Mouse (Mus musculus): ENCODE results near the gene Ankrd34c. TPM values are rescaled to one million over a fixed set of nuclear protein-coding genes. Genes with fewer than 3 reads are reported as not detected.

Ankrd34c gene
- polyA plus RNA-seq (2011; ENCODE audit: insufficient read length, low read depth, missing spikeins) = not detected in 2 replicates

DNA sequence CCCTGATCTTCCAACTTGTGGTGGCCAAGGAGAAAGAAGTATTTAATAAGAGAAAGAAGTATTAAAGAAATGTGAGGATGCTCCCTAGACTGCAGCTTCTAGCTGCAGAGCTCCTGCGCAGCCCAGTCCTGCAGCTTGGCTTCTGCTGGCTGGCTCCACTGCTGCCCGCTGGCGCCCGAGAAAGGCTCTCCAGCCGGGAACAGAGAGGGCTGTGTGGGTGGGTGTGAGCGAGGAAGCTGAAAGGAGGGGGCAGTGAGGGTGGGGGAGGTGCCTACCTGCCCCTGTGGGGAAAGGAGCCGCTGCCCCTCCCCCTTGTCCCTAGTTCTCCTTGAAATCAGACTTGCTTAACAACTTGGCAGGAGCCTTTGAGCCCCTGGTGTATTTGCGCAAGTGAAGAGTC is at the start of gene Ankrd34c:
Ankrd34c (minus strand) TSS at position 181 of the 400 bp plus-strand sequence.
- Histone ChIP-seq H3K4me3 (ENCODE audit: insufficient read depth, low read length) (no peak within 1 kb of the TSS), H3K27ac (ENCODE audit: insufficient read depth, low read length) (no peak within 1 kb of the TSS), H3K4me1 (ENCODE audit: control insufficient read depth, insufficient read depth, low read length) (no peaks in the 10 kb centered on the region)
- TF ChIP-seq POLR2A (IDR thresholded peaks at IDR 0.05; ENCODE audit: low read depth, low read length) (no peak), CTCF (IDR thresholded peaks at IDR 0.05; ENCODE audit: borderline replicate concordance, insufficient read depth, low read length) (no peak)

DNA sequence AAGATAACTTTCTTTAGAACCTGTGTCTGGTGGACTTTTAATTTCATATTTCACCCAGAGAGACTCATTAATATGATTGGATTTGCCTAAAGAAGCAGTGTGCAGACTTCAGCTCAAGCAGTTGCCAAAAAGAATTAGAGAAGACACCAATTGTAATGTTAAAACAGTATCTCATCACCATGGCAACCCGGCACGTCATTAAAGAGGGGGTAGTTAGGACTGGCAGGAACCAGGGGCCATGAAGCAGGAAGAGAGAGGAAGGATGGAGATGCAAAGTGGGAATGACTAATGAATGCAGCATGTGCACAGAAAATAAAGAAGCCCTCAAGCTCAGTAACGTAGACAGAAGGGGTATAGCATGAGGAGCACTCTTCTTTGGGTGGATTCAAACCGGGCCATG is 49.3 kb upstream of the Ankrd34c start:
- H3K4me1 ChIP-seq (ENCODE audit: control insufficient read depth, insufficient read depth, low read length) = no peaks in the 10 kb centered on the region
- H3K27ac ChIP-seq (ENCODE audit: insufficient read depth, low read length) = no peak overlapping the region
- H3K4me3 ChIP-seq (ENCODE audit: insufficient read depth, low read length) = no peak overlapping the region
- TF ChIP-seq POLR2A (IDR thresholded peaks at IDR 0.05; ENCODE audit: low read depth, low read length) = no peak
- TF ChIP-seq CTCF (IDR thresholded peaks at IDR 0.05; ENCODE audit: borderline replicate concordance, insufficient read depth, low read length) = no peak

DNA sequence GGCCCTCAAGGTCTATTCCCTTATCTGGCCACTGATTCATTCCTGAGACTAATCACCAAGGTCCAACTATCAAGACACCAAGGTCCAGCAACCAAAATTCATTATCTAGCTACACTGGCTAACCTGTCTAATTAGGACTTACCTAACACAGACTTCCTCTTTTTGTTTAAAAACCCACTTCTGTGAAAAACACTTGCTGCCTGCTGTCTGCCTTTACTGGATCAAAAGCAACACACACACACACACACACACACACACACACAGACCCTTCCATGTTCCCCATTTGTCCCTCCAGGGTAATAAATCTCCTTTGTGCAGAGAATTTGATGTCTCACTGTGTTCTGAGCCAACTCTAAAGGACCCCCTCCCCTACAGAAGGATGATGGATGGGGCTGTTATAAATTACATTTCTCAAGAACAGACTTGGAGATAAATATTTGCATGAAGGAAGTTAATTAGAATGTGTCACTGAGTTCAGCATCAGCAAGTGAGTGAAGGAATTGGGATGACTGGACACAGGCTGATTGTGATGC is 43.2 kb upstream of the Ankrd34c start:
- TF ChIP-seq CTCF (IDR thresholded peaks at IDR 0.05; ENCODE audit: borderline replicate concordance, insufficient read depth, low read length) (no peak), POLR2A (IDR thresholded peaks at IDR 0.05; ENCODE audit: low read depth, low read length) (no peak)
- H3K4me1 ChIP-seq (ENCODE audit: control insufficient read depth, insufficient read depth, low read length) = no peaks in the 10 kb centered on the region
- H3K4me3 ChIP-seq (ENCODE audit: insufficient read depth, low read length) = no peak overlapping the region
- H3K27ac ChIP-seq (ENCODE audit: insufficient read depth, low read length) = no peak overlapping the region

DNA sequence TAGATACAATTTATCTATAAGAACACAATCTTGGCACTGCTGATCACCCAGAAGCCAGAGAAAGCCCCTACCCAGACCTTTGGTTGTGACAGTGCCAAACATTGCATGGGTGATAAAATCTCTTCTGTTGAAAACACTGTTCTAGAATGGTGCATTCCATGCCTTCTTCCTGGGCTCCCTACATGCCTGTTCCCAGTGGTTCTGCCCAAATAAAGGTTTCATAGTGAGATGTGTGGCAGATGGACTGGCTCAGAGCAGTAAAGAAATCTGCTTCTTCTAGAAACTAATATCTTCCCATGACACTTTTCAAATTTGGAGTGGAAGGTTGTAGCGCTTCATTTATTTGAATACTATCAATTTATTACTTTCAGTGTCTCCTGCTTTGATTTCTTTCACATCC is 41.0 kb upstream of the Ankrd34c start:
- TF ChIP-seq POLR2A (IDR thresholded peaks at IDR 0.05; ENCODE audit: low read depth, low read length) (no peak), CTCF (IDR thresholded peaks at IDR 0.05; ENCODE audit: borderline replicate concordance, insufficient read depth, low read length) (no peak)
- Histone ChIP-seq H3K4me1 (ENCODE audit: control insufficient read depth, insufficient read depth, low read length) (no peaks in the 10 kb centered on the region), H3K4me3 (ENCODE audit: insufficient read depth, low read length) (no peak overlapping the region), H3K27ac (ENCODE audit: insufficient read depth, low read length) (no peak overlapping the region)

DNA sequence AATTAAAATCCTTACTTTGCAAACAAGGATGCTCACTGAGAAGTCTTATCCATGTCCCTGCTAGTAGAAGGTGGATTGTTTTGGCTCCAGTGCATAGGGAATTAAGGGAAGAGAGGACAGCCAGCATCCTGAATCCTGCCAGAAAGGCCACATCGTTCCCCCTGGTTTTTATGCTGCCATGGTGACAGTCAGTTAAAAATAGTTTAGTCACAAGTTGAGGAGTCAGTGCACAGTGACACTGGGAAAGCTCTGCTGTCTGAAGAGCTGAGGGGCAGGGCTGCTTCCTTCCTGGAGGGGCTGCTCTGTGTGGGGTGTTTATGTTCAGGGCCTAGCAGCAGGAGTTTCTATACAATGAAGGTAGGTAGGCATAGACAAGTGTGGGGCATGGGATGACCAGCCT is 32.9 kb upstream of the Ankrd34c start:
- no peaks in the 10 kb centered on the region for H3K4me1 ChIP-seq (ENCODE audit: control insufficient read depth, insufficient read depth, low read length)
- TF ChIP-seq POLR2A (IDR thresholded peaks at IDR 0.05; ENCODE audit: low read depth, low read length) (no peak), CTCF (IDR thresholded peaks at IDR 0.05; ENCODE audit: borderline replicate concordance, insufficient read depth, low read length) (no peak)

GRCm38 (mm10) chr9:89762017-89762416 is 23.7 kb upstream of the Ankrd34c start:
- Histone ChIP-seq H3K27ac (ENCODE audit: insufficient read depth, low read length) (no peak overlapping the region), H3K4me3 (ENCODE audit: insufficient read depth, low read length) (no peak overlapping the region), H3K4me1 (ENCODE audit: control insufficient read depth, insufficient read depth, low read length) (no peaks in the 10 kb centered on the region)
- TF ChIP-seq POLR2A (IDR thresholded peaks at IDR 0.05; ENCODE audit: low read depth, low read length) (no peak), CTCF (IDR thresholded peaks at IDR 0.05; ENCODE audit: borderline replicate concordance, insufficient read depth, low read length) (no peak)

More for the DNA sequence above, 32.9 kb upstream of the Ankrd34c start:
- no peak overlapping the region for H3K4me3 ChIP-seq (ENCODE audit: insufficient read depth, low read length)
- H3K27ac ChIP-seq (ENCODE audit: insufficient read depth, low read length) = no peak overlapping the region

- H3K27ac ChIP-seq (ENCODE audit: insufficient read depth, low read length) = no peak overlapping the region
- TF ChIP-seq CTCF (IDR thresholded peaks at IDR 0.05; ENCODE audit: borderline replicate concordance, insufficient read depth, low read length) (no peak), POLR2A (IDR thresholded peaks at IDR 0.05; ENCODE audit: low read depth, low read length) (no peak)
- H3K4me3 ChIP-seq (ENCODE audit: insufficient read depth, low read length) = no peak overlapping the region
- H3K4me1 ChIP-seq (ENCODE audit: control insufficient read depth, insufficient read depth, low read length) = no peaks in the 10 kb centered on the region
Observed at GRCm38 (mm10) chr9:89758569-89758968, 20.3 kb upstream of the Ankrd34c start.

DNA sequence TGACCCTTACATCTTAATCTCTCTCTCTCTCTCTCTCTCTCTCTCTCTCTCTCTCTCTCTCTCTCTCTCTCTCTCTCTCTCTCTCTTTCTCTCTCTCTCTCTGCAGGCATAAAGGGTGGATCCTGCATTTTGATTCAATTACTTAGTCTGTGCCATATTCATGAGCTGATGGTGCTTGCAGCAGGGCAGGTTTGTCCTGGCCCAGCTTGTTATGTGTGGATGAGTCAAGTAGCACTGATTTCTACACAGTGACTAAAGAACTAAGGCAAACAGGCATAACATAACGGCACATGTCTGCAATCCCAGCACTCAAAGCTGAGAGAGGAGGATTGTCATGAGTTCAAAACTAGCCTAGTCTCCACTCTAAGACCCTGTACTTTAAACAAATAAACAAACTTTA is 19.9 kb upstream of the Ankrd34c start:
- TF ChIP-seq POLR2A (IDR thresholded peaks at IDR 0.05; ENCODE audit: low read depth, low read length) = no peak
- no peak for TF ChIP-seq CTCF (IDR thresholded peaks at IDR 0.05; ENCODE audit: borderline replicate concordance, insufficient read depth, low read length)
- Histone ChIP-seq H3K4me1 (ENCODE audit: control insufficient read depth, insufficient read depth, low read length) (no peaks in the 10 kb centered on the region), H3K27ac (ENCODE audit: insufficient read depth, low read length) (no peak overlapping the region), H3K4me3 (ENCODE audit: insufficient read depth, low read length) (no peak overlapping the region)

- H3K4me3 ChIP-seq (ENCODE audit: insufficient read depth, low read length) = no peak overlapping the region
- TF ChIP-seq POLR2A (IDR thresholded peaks at IDR 0.05; ENCODE audit: low read depth, low read length) (no peak), CTCF (IDR thresholded peaks at IDR 0.05; ENCODE audit: borderline replicate concordance, insufficient read depth, low read length) (no peak)
- no peaks in the 10 kb centered on the region for H3K4me1 ChIP-seq (ENCODE audit: control insufficient read depth, insufficient read depth, low read length)
- H3K27ac ChIP-seq (ENCODE audit: insufficient read depth, low read length) = no peak overlapping the region
Observed at GRCm38 (mm10) chr9:89757571-89757970, 19.3 kb upstream of the Ankrd34c start.

GRCm38 (mm10) chr9:89740041-89740440 is 1.8 kb upstream of the Ankrd34c start:
- TF ChIP-seq CTCF (IDR thresholded peaks at IDR 0.05; ENCODE audit: borderline replicate concordance, insufficient read depth, low read length) = no peak
- no peak for TF ChIP-seq POLR2A (IDR thresholded peaks at IDR 0.05; ENCODE audit: low read depth, low read length)
- Histone ChIP-seq H3K27ac (ENCODE audit: insufficient read depth, low read length) (no peak overlapping the region), H3K4me3 (ENCODE audit: insufficient read depth, low read length) (no peak overlapping the region), H3K4me1 (ENCODE audit: control insufficient read depth, insufficient read depth, low read length) (no peaks in the 10 kb centered on the region)
